Mouse (Mus musculus) lung, embryonic 16.5 days (tissue): ENCODE data around the gene Fam222a. TPM values are rescaled to one million over a fixed set of nuclear protein-coding genes. Genes with fewer than 3 reads are reported as not detected.

Source experiments
- ATAC-seq: fragments of 200-750 bp; cut with Nextera tagmentation; 2 replicates; pipeline ENCODE4 v1.8.0; 2017; ENCODE audit warnings: low read depth, mild to moderate bottlenecking, moderate library complexity
- H3K27ac ChIP-seq: fragments of 300-500 bp; sonication (generic); 2 replicates; pipeline ENCODE4 v1.5.1; 2014; ENCODE audit warnings: mild to moderate bottlenecking, control low read depth, low read length
- H3K27me3 ChIP-seq: fragments of 300-500 bp; sonication (generic); 2 replicates; pipeline ENCODE4 v1.6.1; 2014; ENCODE audit warnings: low read depth, low read length, mixed read lengths; ENCODE audit not compliant: control insufficient read depth, insufficient read depth
- H3K36me3 ChIP-seq: fragments of 300-500 bp; sonication (generic); 2 replicates; pipeline ENCODE4 v1.6.1; 2014; ENCODE audit warnings: low read length; ENCODE audit not compliant: control insufficient read depth, insufficient read depth
- H3K4me1 ChIP-seq: fragments of 300-500 bp; sonication (generic); replicated peaks from 2 replicates; pipeline ENCODE4 v1.6.1; 2014; ENCODE audit warnings: low read length, mixed read lengths; ENCODE audit not compliant: control insufficient read depth, insufficient read depth
- H3K4me2 ChIP-seq: fragments of 300-500 bp; sonication (generic); 2 replicates; pipeline ENCODE4 v1.6.1; 2014; ENCODE audit warnings: low read depth, low read length, control low read depth
- H3K4me3 ChIP-seq: fragments of 300-500 bp; sonication (generic); 2 replicates; pipeline ENCODE4 v1.5.1; 2014; ENCODE audit warnings: mild to moderate bottlenecking, low read length, control low read depth
- H3K9ac ChIP-seq: fragments of 300-500 bp; sonication (generic); 2 replicates; pipeline ENCODE4 v1.6.1; 2014; ENCODE audit warnings: low read length, control low read depth
- H3K9me3 ChIP-seq: fragments of 300-500 bp; sonication (generic); 2 replicates; pipeline ENCODE4 v1.6.1; 2016; ENCODE audit warnings: low read length; ENCODE audit not compliant: control insufficient read depth
- WGBS: fragments of 180-500 bp; shearing (Covaris S2); extraction: QIAGEN DNeasy Blood & Tissue Kit; methylation state at CpG from one replicate; pipeline ENCODE4 v1.1.7; 2014; 5-methylcytosine and 5-hydroxymethylcytosine counted together
- polyA plus RNA-seq: library from polyadenylated mRNA; unstranded; fragments of >200 nt; fragmentation: Nextera tagmentation; extraction: Ambion mirVana; gene quantifications from 2 replicates; pipeline ENCODE4 v1.2.1, GENCODE M21; 2015

The Fam222a gene
- polyA plus RNA-seq, 1 experiment from 2014 or later: 2.3 TPM

DNA sequence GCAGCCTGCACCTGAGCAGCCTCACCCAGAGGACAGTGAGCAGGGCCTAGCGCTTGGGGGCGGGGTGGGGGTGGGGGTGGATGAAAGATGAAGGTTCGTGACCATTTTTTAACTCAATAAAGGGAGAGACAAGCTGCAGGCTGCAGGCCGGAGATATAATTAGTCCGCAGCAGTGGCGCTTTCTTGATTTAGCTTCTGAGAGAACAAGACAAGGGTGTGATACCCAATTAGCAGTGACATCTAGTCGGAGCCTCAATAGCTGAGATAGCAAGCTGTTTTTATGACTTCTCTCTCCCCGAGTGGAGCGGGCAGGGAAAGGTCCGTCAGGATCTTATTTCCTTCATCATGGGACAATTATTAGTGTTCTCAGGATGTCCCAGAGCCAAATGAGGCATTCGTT is 7.2 kb downstream of the Fam222a start:
- H3K4me1 ChIP-seq: peaks cover 39% of the 10 kb centered on the region
- H3K4me2 ChIP-seq: no peak overlapping the region
- 64% methylated on average over 11 of the region's 11 CpGs for WGBS
- no peaks in the 10 kb centered on the region for H3K9me3 ChIP-seq
- no peak overlapping the region for H3K4me3 ChIP-seq
- H3K27ac ChIP-seq: no peak overlapping the region
- peaks cover 15% of the 10 kb centered on the region for H3K27me3 ChIP-seq
- H3K9ac ChIP-seq: no peak overlapping the region
- no peak for ATAC-seq
- no peaks in the 10 kb centered on the region for H3K36me3 ChIP-seq

DNA sequence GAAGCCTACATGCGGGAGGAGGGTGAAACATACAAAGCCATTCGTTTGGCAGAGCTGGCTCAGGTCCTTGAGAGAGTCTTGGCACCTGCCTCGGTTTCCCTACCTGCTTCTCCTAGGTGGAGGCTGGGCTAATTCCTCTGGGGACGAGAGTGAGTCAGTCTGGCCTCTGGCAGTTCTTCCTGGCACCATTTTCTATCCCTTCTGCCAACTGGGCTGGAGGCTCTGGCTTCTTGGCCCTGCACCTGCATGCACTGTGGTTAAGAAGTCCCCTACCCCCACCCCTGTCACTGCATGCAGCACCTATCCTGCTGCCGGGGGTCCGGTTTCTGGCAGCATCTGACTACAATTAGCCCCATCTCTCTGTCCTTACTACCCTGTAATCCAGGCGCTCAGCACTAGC is 7.7 kb downstream of the Fam222a start:
- H3K4me1 ChIP-seq: peaks cover 36% of the 10 kb centered on the region
- ATAC-seq: no peak
- WGBS: 69% methylated on average over 7 of the region's 7 CpGs
- no peak overlapping the region for H3K27ac ChIP-seq
- no peak overlapping the region for H3K9ac ChIP-seq
- no peaks in the 10 kb centered on the region for H3K36me3 ChIP-seq
- no peak overlapping the region for H3K4me2 ChIP-seq
- H3K27me3 ChIP-seq: peaks cover 13% of the 10 kb centered on the region
- no peak overlapping the region for H3K4me3 ChIP-seq
- H3K9me3 ChIP-seq: no peaks in the 10 kb centered on the region

GRCm38 (mm10) chr5:114575986-114576605 is 8.3 kb downstream of the Fam222a start:
- H3K27me3 ChIP-seq: peaks cover 8% of the 10 kb centered on the region
- H3K4me3 ChIP-seq: no peak overlapping the region
- H3K4me2 ChIP-seq: no peak overlapping the region
- no peak for ATAC-seq
- no peaks in the 10 kb centered on the region for H3K9me3 ChIP-seq
- H3K36me3 ChIP-seq: no peaks in the 10 kb centered on the region
- 84% methylated on average over 16 of the region's 16 CpGs for WGBS
- H3K4me1 ChIP-seq: peaks cover 30% of the 10 kb centered on the region
- H3K27ac ChIP-seq: no peak overlapping the region
- no peak overlapping the region for H3K9ac ChIP-seq

GRCm38 (mm10) chr5:114578361-114578760 is 10.5 kb downstream of the Fam222a start:
- Histone ChIP-seq H3K4me1 (peaks cover 25% of the 10 kb centered on the region), H3K9me3 (no peaks in the 10 kb centered on the region), H3K36me3 (no peaks in the 10 kb centered on the region), H3K4me2 (no peak overlapping the region), H3K9ac (no peak overlapping the region), H3K27ac (no peak overlapping the region), H3K4me3 (no peak overlapping the region), H3K27me3 (no peaks in the 10 kb centered on the region)
- no peak for ATAC-seq
- WGBS: 39% methylated on average over 20 of the region's 20 CpGs

- no peaks in the 10 kb centered on the region for H3K9me3 ChIP-seq
- no peak for ATAC-seq
- H3K4me2 ChIP-seq: no peak overlapping the region
- no peaks in the 10 kb centered on the region for H3K36me3 ChIP-seq
- peaks cover 20% of the 10 kb centered on the region for H3K4me1 ChIP-seq
- no peak overlapping the region for H3K4me3 ChIP-seq
- H3K9ac ChIP-seq: no peak overlapping the region
- 68% methylated on average over 8 of the region's 8 CpGs for WGBS
- no peaks in the 10 kb centered on the region for H3K27me3 ChIP-seq
- no peak overlapping the region for H3K27ac ChIP-seq
Measured at GRCm38 (mm10) chr5:114579714-114580357, 12.0 kb downstream of the Fam222a start.

DNA sequence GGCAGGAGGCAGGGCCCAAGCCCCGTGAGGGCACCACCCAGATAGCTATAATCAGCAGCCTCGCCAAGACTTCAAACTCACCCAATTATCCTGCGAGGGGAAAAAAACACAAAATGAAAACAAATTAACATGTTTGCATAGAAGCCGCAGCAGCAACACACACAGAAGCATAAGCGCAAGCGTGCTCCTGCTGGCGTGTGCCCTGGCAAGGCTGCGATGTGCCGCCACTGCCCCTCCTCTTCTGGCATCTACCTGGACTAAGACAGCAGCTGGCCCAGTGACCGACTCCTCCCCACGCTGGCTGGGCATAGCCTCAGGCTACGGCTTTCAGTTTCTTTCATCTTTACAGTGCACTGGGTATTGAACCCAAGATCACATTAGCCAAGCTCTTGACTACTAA is 13.7 kb downstream of the Fam222a start:
- Histone ChIP-seq H3K9me3 (no peaks in the 10 kb centered on the region), H3K4me1 (peaks cover 27% of the 10 kb centered on the region), H3K9ac (no peak overlapping the region), H3K4me3 (no peak overlapping the region), H3K36me3 (no peaks in the 10 kb centered on the region), H3K27ac (0 out of 2 replicates have a peak overlapping the region, but pooled peaks have one; percentile 32), H3K27me3 (no peaks in the 10 kb centered on the region), H3K4me2 (no peak overlapping the region)
- no peak for ATAC-seq
- 59% methylated on average over 12 of the region's 12 CpGs for WGBS

- Histone ChIP-seq H3K4me3 (no peak overlapping the region), H3K4me1 (peaks cover 27% of the 10 kb centered on the region), H3K9ac (no peak overlapping the region), H3K9me3 (no peaks in the 10 kb centered on the region), H3K27me3 (no peaks in the 10 kb centered on the region), H3K36me3 (no peaks in the 10 kb centered on the region), H3K4me2 (no peak overlapping the region), H3K27ac (no peak overlapping the region)
- no peak for ATAC-seq
- 78% methylated on average over 3 of the region's 3 CpGs for WGBS
Measured at GRCm38 (mm10) chr5:114583046-114583445, 15.2 kb downstream of the Fam222a start.

GRCm38 (mm10) chr5:114583490-114584175 is 15.8 kb downstream of the Fam222a start:
- H3K4me3 ChIP-seq: no peak overlapping the region
- no peaks in the 10 kb centered on the region for H3K36me3 ChIP-seq
- no peak overlapping the region for H3K4me2 ChIP-seq
- H3K9ac ChIP-seq: no peak overlapping the region
- WGBS: 53% methylated on average over 12 of the region's 12 CpGs
- H3K9me3 ChIP-seq: no peaks in the 10 kb centered on the region
- H3K27me3 ChIP-seq: no peaks in the 10 kb centered on the region
- H3K27ac ChIP-seq: no peak overlapping the region
- ATAC-seq: no peak
- H3K4me1 ChIP-seq: peaks cover 27% of the 10 kb centered on the region

DNA sequence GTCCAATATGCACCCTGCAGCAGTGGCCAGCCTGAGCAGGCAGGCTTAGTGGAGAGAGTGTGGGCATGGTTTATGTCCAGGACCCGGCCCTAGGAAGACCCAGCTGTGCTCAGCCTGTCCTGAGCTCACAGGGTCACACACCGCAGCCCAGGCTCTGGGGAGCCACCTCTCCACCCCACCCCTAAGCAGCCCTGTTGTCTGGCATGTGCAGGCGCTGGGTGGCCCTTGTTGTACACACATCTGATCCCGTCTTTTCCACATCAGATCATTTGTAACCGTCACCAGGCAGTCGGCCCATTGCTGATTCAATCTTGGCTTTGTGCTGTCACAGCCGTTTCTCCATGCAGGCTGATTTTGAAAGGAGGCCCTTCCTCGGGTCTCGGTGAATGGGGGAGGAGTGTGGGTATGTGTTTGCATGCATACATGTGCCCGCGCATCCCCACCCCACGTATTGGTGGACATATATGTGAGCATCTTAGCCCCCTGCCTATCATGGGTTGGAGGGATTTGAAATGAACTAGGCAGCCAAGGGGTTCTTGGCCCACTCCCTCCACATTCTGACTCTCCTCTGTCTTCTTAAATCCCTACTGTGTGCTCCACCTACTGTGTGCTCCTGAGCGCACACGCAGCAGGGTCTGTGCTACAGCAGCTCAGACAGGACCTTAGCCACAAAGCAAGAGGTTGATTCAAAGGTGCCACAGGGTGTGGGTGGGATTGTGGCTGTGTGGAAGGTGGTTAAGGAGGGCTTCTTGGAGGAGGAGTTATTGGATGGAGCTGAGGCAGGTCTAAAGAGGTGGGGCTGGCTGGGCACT is 16.7 kb downstream of the Fam222a start:
- Histone ChIP-seq H3K27me3 (no peaks in the 10 kb centered on the region), H3K4me2 (no peak overlapping the region), H3K9ac (no peak overlapping the region), H3K4me3 (no peak overlapping the region), H3K36me3 (no peaks in the 10 kb centered on the region), H3K4me1 (peaks cover 34% of the 10 kb centered on the region), H3K27ac (0 out of 2 replicates have a peak overlapping the region, but pooled peaks have one; percentile 12), H3K9me3 (no peaks in the 10 kb centered on the region)
- peak; percentile 69 for ATAC-seq
- WGBS: 47% methylated on average over 14 of the region's 14 CpGs
